Mouse (Mus musculus): ENCODE results near the gene Fzr1.

GRCm38 (mm10) chr10:81319330-81319699 lies 59.0 kb downstream of the Fzr1 start:
- TF ChIP-seq POLR2A (IDR thresholded peaks at IDR 0.05; ENCODE audit: control insufficient read depth in 1 of 2, insufficient read depth in 1 of 2, low read depth in 1 of 2, low read length in 2 of 2, poor library complexity in 1 of 2) = no peak
- TF ChIP-seq ETS1 (IDR thresholded peaks at IDR 0.05; ENCODE audit: low read depth, low read length) = no peak
- TF ChIP-seq EP300 (IDR thresholded peaks at IDR 0.05; ENCODE audit: low read depth in 1 of 2, low read length in 2 of 2) = no peak
- TF ChIP-seq GATA1 (IDR thresholded peaks at IDR 0.05; ENCODE audit: low read depth, low read length) = no peak
- no peak for TF ChIP-seq CHD2 (IDR thresholded peaks at IDR 0.05; ENCODE audit: low read length)
- TF ChIP-seq CTCF (IDR thresholded peaks at IDR 0.05 in 2 of 3, conservative IDR thresholded peaks at IDR 0.05 in 1 of 3; ENCODE audit: control insufficient read depth in 1 of 3, insufficient read depth in 1 of 3, low read depth in 2 of 3, low read length in 3 of 3, poor library complexity in 1 of 3, severe bottlenecking in 1 of 3) = peak in 2 of 3 experiments; percentile 17 to 25; a peak in 3 of 6 replicates
- TF ChIP-seq ZMIZ1 (IDR thresholded peaks at IDR 0.05; ENCODE audit: low read depth, low read length) = no peak

Measured in MEL (cell line).